Mouse (Mus musculus): ENCODE results near the gene Slc52a3. TPM values are rescaled to one million over a fixed set of nuclear protein-coding genes. Genes with fewer than 3 reads are reported as not detected.
"Not testable (repeated sequence)": the region's sequence is repeated elsewhere in the genome, so short reads cannot be mapped to it uniquely, and the experiment has no call there.

Slc52a3 gene
- polyA plus RNA-seq, 1 experiment from 2014 or later = 1.4 TPM

- Histone ChIP-seq H3K36me3 (no peaks in the 10 kb centered on the region), H3K9me3 (replicated peaks) (no peaks in the 10 kb centered on the region), H3K4me1 (peaks cover 10% of the 10 kb centered on the region), H3K9ac (replicated peaks) (no peak overlapping the region), H3K4me3 (replicated peaks) (no peak overlapping the region), H3K27me3 (replicated peaks) (peaks cover 23% of the 10 kb centered on the region), H3K4me2 (no peak overlapping the region), H3K27ac (replicated peaks) (no peak overlapping the region)
- 19% methylated on average over 5 of the region's 5 CpGs for WGBS
- ATAC-seq (ENCODE audit: low FRiP score) = no peak
Measured at GRCm38 (mm10) chr2:151991446-151991845, 4.9 kb upstream of the Slc52a3 start.

- H3K4me3 ChIP-seq (replicated peaks) = peak overlapping the region; percentile 21; the same call in 1 of the 2 replicates
- peaks cover 15% of the 10 kb centered on the region for H3K4me1 ChIP-seq
- ATAC-seq (ENCODE audit: low FRiP score) = peak; percentile 59; the same call in 1 of the 2 replicates
- H3K9ac ChIP-seq (replicated peaks) = peak overlapping the region; percentile 26; the same call in 1 of the 2 replicates
- H3K9me3 ChIP-seq (replicated peaks) = no peaks in the 10 kb centered on the region
- H3K27me3 ChIP-seq (replicated peaks) = peaks cover 49% of the 10 kb centered on the region
- no peaks in the 10 kb centered on the region for H3K36me3 ChIP-seq
- 8% methylated on average over 22 of the region's 22 CpGs for WGBS
- no peak overlapping the region for H3K27ac ChIP-seq (replicated peaks)
- peak overlapping the region; percentile 57 for H3K4me2 ChIP-seq
Measured at GRCm38 (mm10) chr2:151994350-151995122, 1.8 kb upstream of the Slc52a3 start.

GRCm38 (mm10) chr2:151997190-151997575 is 872 bp downstream of the Slc52a3 start:
- Histone ChIP-seq H3K27me3 (replicated peaks) (peaks cover 65% of the 10 kb centered on the region), H3K4me1 (peaks cover 10% of the 10 kb centered on the region)
- ATAC-seq (ENCODE audit: low FRiP score); H3K4me3 ChIP-seq (replicated peaks); H3K9me3 ChIP-seq (replicated peaks); H3K27ac ChIP-seq (replicated peaks); H3K9ac ChIP-seq (replicated peaks); H3K4me2 ChIP-seq; H3K36me3 ChIP-seq: not testable (repeated sequence)
- WGBS = 58% methylated on average over 2 of the region's 2 CpGs

GRCm38 (mm10) chr2:151997776-151998504 is 1.6 kb downstream of the Slc52a3 start:
- WGBS = 56% methylated on average over 8 of the region's 8 CpGs
- H3K4me2 ChIP-seq = no peak overlapping the region
- no peak overlapping the region for H3K4me3 ChIP-seq (replicated peaks)
- peaks cover 65% of the 10 kb centered on the region for H3K27me3 ChIP-seq (replicated peaks)
- H3K27ac ChIP-seq (replicated peaks) = no peak overlapping the region
- H3K9me3 ChIP-seq (replicated peaks) = no peaks in the 10 kb centered on the region
- ATAC-seq (ENCODE audit: low FRiP score) = no peak
- peaks cover 10% of the 10 kb centered on the region for H3K4me1 ChIP-seq
- no peak overlapping the region for H3K9ac ChIP-seq (replicated peaks)
- no peaks in the 10 kb centered on the region for H3K36me3 ChIP-seq

GRCm38 (mm10) chr2:151998505-151998899 is 2.2 kb downstream of the Slc52a3 start:
- ATAC-seq (ENCODE audit: low FRiP score) = no peak
- Histone ChIP-seq H3K27me3 (replicated peaks) (peaks cover 65% of the 10 kb centered on the region), H3K4me1 (peaks cover 10% of the 10 kb centered on the region), H3K9ac (replicated peaks) (no peak overlapping the region), H3K36me3 (no peaks in the 10 kb centered on the region), H3K4me3 (replicated peaks) (no peak overlapping the region), H3K9me3 (replicated peaks) (no peaks in the 10 kb centered on the region), H3K4me2 (no peak overlapping the region), H3K27ac (replicated peaks) (no peak overlapping the region)
- WGBS = 77% methylated on average over 9 of the region's 9 CpGs

GRCm38 (mm10) chr2:151998932-151999331 is 2.6 kb downstream of the Slc52a3 start:
- Histone ChIP-seq H3K9ac (replicated peaks) (no peak overlapping the region), H3K4me3 (replicated peaks) (no peak overlapping the region), H3K4me1 (peaks cover 10% of the 10 kb centered on the region), H3K9me3 (replicated peaks) (no peaks in the 10 kb centered on the region), H3K27me3 (replicated peaks) (peaks cover 63% of the 10 kb centered on the region), H3K4me2 (no peak overlapping the region), H3K36me3 (no peaks in the 10 kb centered on the region), H3K27ac (replicated peaks) (no peak overlapping the region)
- WGBS = 78% methylated on average over 4 of the region's 4 CpGs
- no peak for ATAC-seq (ENCODE audit: low FRiP score)

- H3K4me3 ChIP-seq (replicated peaks) = no peak overlapping the region
- H3K4me1 ChIP-seq = peaks cover 6% of the 10 kb centered on the region
- H3K27ac ChIP-seq (replicated peaks) = no peak overlapping the region
- ATAC-seq (ENCODE audit: low FRiP score) = no peak
- H3K27me3 ChIP-seq (replicated peaks) = peaks cover 58% of the 10 kb centered on the region
- no peak overlapping the region for H3K9ac ChIP-seq (replicated peaks)
- no peaks in the 10 kb centered on the region for H3K9me3 ChIP-seq (replicated peaks)
- no peak overlapping the region for H3K4me2 ChIP-seq
- 11% methylated on average over 18 of the region's 20 CpGs for WGBS
- no peaks in the 10 kb centered on the region for H3K36me3 ChIP-seq
Measured at GRCm38 (mm10) chr2:151999669-152000290, 3.5 kb downstream of the Slc52a3 start.

GRCm38 (mm10) chr2:152000291-152000679 is 4.0 kb downstream of the Slc52a3 start:
- Histone ChIP-seq H3K9me3 (replicated peaks) (no peaks in the 10 kb centered on the region), H3K4me3 (replicated peaks) (no peak overlapping the region), H3K36me3 (no peaks in the 10 kb centered on the region), H3K27ac (replicated peaks) (no peak overlapping the region), H3K27me3 (replicated peaks) (peaks cover 53% of the 10 kb centered on the region), H3K9ac (replicated peaks) (no peak overlapping the region), H3K4me2 (no peak overlapping the region), H3K4me1 (peaks cover 6% of the 10 kb centered on the region)
- ATAC-seq (ENCODE audit: low FRiP score) = no peak
- WGBS = 63% methylated on average over 3 of the region's 3 CpGs

GRCm38 (mm10) chr2:152000735-152001134 is 4.4 kb downstream of the Slc52a3 start:
- 55% methylated on average over 6 of the region's 6 CpGs for WGBS
- Histone ChIP-seq H3K4me3 (replicated peaks) (no peak overlapping the region), H3K27ac (replicated peaks) (no peak overlapping the region), H3K4me2 (no peak overlapping the region), H3K9me3 (replicated peaks) (no peaks in the 10 kb centered on the region), H3K4me1 (peaks cover 6% of the 10 kb centered on the region), H3K27me3 (replicated peaks) (peaks cover 49% of the 10 kb centered on the region), H3K9ac (replicated peaks) (no peak overlapping the region), H3K36me3 (no peaks in the 10 kb centered on the region)
- ATAC-seq (ENCODE audit: low FRiP score) = no peak

GRCm38 (mm10) chr2:152002529-152002928 is 6.2 kb downstream of the Slc52a3 start:
- Histone ChIP-seq H3K9ac (replicated peaks) (no peak overlapping the region), H3K27ac (replicated peaks) (no peak overlapping the region), H3K27me3 (replicated peaks) (peaks cover 33% of the 10 kb centered on the region), H3K9me3 (replicated peaks) (no peaks in the 10 kb centered on the region), H3K4me3 (replicated peaks) (no peak overlapping the region), H3K4me1 (no peaks in the 10 kb centered on the region; the same call in 1 of the 2 replicates), H3K4me2 (no peak overlapping the region), H3K36me3 (no peaks in the 10 kb centered on the region)
- no peak for ATAC-seq (ENCODE audit: low FRiP score)
- WGBS = 69% methylated on average over 6 of the region's 6 CpGs

GRCm38 (mm10) chr2:152007783-152008182 is 11.5 kb downstream of the Slc52a3 start:
- H3K27ac ChIP-seq (replicated peaks) = no peak overlapping the region
- no peak overlapping the region for H3K4me2 ChIP-seq
- peaks cover 3% of the 10 kb centered on the region; the same call in 1 of the 2 replicates for H3K4me1 ChIP-seq
- H3K36me3 ChIP-seq = no peaks in the 10 kb centered on the region
- no peaks in the 10 kb centered on the region for H3K9me3 ChIP-seq (replicated peaks)
- ATAC-seq (ENCODE audit: low FRiP score) = no peak
- H3K27me3 ChIP-seq (replicated peaks) = no peaks in the 10 kb centered on the region; the same call in 1 of the 2 replicates
- no peak overlapping the region for H3K9ac ChIP-seq (replicated peaks)
- H3K4me3 ChIP-seq (replicated peaks) = no peak overlapping the region
- WGBS = 60% methylated on average over 10 of the region's 10 CpGs
